Mouse (Mus musculus): Measurements from ENCODE around the gene Nsun2. TPM values are rescaled to one million over a fixed set of nuclear protein-coding genes. Genes with fewer than 3 reads are reported as not detected.
"Not testable (repeated sequence)": the region's sequence is repeated elsewhere in the genome, so short reads cannot be mapped to it uniquely, and the experiment has no call there.

Gene Nsun2
- total RNA-seq, 2 experiments from 2014 or later: 80.5 to 85.3 TPM

DNA sequence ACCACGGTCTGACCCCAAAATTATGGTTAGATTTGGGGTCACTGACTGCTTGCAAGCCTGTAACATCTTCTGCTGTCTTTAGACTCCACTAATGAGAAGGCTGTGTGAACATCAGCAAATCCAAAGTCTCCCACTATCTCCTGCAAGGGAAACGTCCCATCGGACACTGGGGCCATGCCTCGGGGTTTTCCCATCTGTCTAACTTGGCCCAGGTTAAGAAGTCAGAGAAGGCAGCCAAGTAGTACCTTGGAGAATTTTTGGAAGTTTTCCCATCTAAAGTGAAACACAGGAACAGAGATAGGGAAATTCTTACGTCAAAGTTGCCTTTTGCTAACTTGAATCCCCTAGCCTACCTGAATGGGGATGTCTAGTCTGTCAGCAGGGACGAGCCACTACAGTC is 50.0 kb downstream of the Nsun2 start:
- no peak for DNase-seq (ENCODE audit: extremely low spot score in 1 of 2, low spot score in 1 of 2)

DNA sequence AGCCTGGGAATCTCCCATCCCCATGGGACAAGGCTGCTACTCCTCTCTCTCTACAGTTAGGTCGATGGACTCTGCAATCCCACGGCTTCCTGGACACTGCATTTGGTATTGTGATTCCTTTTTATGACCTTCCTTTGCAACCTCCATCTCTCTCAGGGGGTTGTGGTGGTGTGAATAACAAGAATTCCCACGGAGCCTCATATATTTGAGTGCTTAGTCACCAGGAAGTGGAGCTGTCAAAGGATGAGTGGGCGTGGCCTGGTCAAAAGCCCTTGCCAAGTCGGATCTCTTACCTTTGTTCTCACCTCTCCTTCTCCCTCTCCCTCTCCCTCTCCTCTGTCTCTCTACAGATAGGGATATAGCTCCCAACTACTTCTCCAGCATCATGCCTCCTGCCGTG is 52.3 kb downstream of the Nsun2 start:
- DNase-seq (ENCODE audit: extremely low spot score in 1 of 2, low spot score in 1 of 2): no peak

GRCm38 (mm10) chr13:69586337-69586736 is 52.8 kb downstream of the Nsun2 start:
- no peak for DNase-seq (ENCODE audit: extremely low spot score in 1 of 2, low spot score in 1 of 2)

GRCm38 (mm10) chr13:69587849-69588248 is 54.3 kb downstream of the Nsun2 start:
- DNase-seq (ENCODE audit: extremely low spot score in 1 of 2, low spot score in 1 of 2): no peak

- DNase-seq (ENCODE audit: extremely low spot score in 1 of 2, low spot score in 1 of 2): no peak
These were observed 54.7 kb downstream of the Nsun2 start for GRCm38 (mm10) chr13:69588263-69588662.

- DNase-seq (ENCODE audit: extremely low spot score in 1 of 2, low spot score in 1 of 2): no peak
These were observed 57.8 kb downstream of the Nsun2 start for GRCm38 (mm10) chr13:69591338-69591737.

DNA sequence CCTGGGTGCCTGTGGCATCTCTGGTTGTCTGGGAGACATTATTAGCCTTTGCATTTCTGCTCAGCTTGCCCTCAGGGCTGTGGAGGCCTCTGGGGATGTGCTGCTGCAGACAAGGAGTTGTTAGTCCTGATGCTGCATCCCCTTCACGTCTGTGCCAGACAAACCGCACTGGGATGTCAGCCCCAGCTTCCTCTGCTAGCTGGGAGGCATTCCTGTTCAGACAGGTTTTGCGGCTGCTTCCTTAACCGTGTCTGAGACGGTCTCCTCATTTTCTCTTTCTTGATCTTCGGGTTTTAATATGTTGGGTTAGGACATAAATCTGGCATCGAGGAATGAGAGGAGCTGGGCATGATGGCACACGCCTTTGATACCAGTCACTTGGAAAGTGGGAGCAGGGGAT is 58.7 kb downstream of the Nsun2 start:
- no peak for DNase-seq (ENCODE audit: extremely low spot score in 1 of 2, low spot score in 1 of 2)

GRCm38 (mm10) chr13:69593453-69593852 is 59.9 kb downstream of the Nsun2 start:
- no peak for DNase-seq (ENCODE audit: extremely low spot score in 1 of 2, low spot score in 1 of 2)

GRCm38 (mm10) chr13:69594577-69595256 is 61.2 kb downstream of the Nsun2 start:
- DNase-seq (ENCODE audit: extremely low spot score in 1 of 2, low spot score in 1 of 2): no peak

DNA sequence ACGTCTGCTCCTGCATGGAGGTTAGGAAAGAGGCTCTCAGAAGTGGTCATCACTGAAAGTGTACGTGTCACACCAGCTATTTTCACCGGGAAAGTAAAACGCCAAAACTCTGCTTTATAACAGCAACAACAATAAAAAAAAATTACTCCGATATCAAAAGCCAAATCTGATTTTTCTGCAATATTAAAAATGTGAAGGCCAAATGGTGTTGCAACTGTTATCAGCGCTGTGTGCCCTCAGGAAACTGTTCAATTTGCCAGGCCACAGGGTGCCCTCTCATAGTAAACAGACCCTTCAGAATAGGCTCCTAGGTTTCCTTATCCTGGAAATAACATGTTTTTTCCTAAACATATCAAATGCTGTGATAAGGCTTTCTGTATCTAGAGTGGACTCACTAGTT is 62.4 kb downstream of the Nsun2 start:
- no peak for DNase-seq (ENCODE audit: extremely low spot score in 1 of 2, low spot score in 1 of 2)

DNA sequence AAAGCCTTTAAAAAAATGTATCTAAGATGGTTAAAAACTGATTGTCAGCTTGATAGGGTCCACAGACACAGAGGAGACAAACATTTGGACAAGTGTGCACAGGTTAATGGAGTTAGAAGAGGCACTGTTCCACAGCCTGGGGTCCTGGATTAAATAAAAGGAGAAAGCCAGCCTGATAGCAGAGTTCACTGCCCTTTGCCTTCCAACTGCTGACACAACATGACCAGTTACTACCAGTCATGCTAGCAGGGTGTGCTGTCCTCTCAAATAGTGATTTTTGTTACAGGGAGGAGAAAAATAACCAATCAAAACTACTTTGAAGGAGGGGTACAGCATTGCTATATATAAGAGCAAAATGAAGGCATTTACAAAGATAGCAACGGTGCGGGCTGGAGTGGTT is 63.0 kb downstream of the Nsun2 start:
- no peak for DNase-seq (ENCODE audit: extremely low spot score in 1 of 2, low spot score in 1 of 2)

GRCm38 (mm10) chr13:69598867-69599266 is 65.3 kb downstream of the Nsun2 start:
- no peak for DNase-seq (ENCODE audit: extremely low spot score in 1 of 2, low spot score in 1 of 2)

- not testable (repeated sequence) for DNase-seq (ENCODE audit: extremely low spot score in 1 of 2, low spot score in 1 of 2)
These were observed 67.3 kb downstream of the Nsun2 start for GRCm38 (mm10) chr13:69600863-69601262.

GRCm38 (mm10) chr13:69601321-69601720 is 67.8 kb downstream of the Nsun2 start:
- no peak for DNase-seq (ENCODE audit: extremely low spot score in 1 of 2, low spot score in 1 of 2)

GRCm38 (mm10) chr13:69604670-69605069 is 71.1 kb downstream of the Nsun2 start:
- DNase-seq (ENCODE audit: extremely low spot score in 1 of 2, low spot score in 1 of 2): no peak

GRCm38 (mm10) chr13:69608734-69609133 is 75.2 kb downstream of the Nsun2 start:
- no peak for DNase-seq (ENCODE audit: extremely low spot score in 1 of 2, low spot score in 1 of 2)

- DNase-seq (ENCODE audit: extremely low spot score in 1 of 2, low spot score in 1 of 2): peak; percentile 25 to 40
These were observed 77.3 kb downstream of the Nsun2 start for GRCm38 (mm10) chr13:69610751-69611397.

GRCm38 (mm10) chr13:69611398-69612174 is 78.0 kb downstream of the Nsun2 start, which contains the start of gene Srd5a1:
TSS of gene Srd5a1 (minus strand) at chr13:69611442.
- DNase-seq (ENCODE audit: extremely low spot score in 1 of 2, low spot score in 1 of 2): peak; percentile 88 to 96

GRCm38 (mm10) chr13:69612175-69612544 is 78.6 kb downstream of the Nsun2 start:
- DNase-seq (ENCODE audit: extremely low spot score in 1 of 2, low spot score in 1 of 2): no peak

DNA sequence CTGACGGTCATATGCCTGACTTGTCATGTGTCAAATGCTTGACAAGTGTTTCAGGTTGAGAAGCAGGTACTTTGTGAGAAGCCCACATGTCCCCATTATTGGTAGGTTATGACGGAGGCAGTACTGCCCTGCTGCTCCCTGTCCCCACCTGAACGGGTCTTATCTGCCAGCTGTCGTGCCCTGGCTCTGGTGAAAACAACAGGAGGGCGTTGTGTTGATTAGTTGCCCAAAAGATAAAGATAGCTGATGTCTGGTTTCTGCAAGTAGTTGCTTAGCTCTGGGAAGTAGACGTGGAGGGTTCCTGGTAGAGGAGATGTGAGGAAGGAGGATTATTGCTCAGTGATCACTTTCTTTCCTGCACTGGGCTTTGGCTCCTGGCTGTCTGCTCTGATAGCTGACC is 83.2 kb downstream of the Nsun2 start:
- no peak for DNase-seq (ENCODE audit: extremely low spot score in 1 of 2, low spot score in 1 of 2)

- DNase-seq (ENCODE audit: extremely low spot score in 1 of 2, low spot score in 1 of 2): no peak
These were observed 90.3 kb downstream of the Nsun2 start for GRCm38 (mm10) chr13:69623843-69624242.

Data from layer of hippocampus, postnatal 25 days (tissue).